Mouse (Mus musculus): ENCODE data around the gene Kndc1.

Gene Kndc1

GRCm38 (mm10) chr7:139894655-139895557 is at the start of gene Kndc1:
TSS of gene Kndc1 (plus strand) at chr7:139894696.
- DNase-seq, result peak; percentile 85

GRCm38 (mm10) chr7:139845101-139845500 is 49.4 kb upstream of the Kndc1 start:
- DNase-seq, result no peak

- DNase-seq, result peak; percentile 47
These were observed 44.3 kb upstream of the Kndc1 start for GRCm38 (mm10) chr7:139850152-139850551.

- DNase-seq, result no peak
These were observed 43.8 kb upstream of the Kndc1 start for GRCm38 (mm10) chr7:139850677-139851076.

GRCm38 (mm10) chr7:139851098-139851497 is 43.4 kb upstream of the Kndc1 start:
- peak; percentile 42 for DNase-seq

- no peak for DNase-seq
These were observed 39.2 kb upstream of the Kndc1 start for GRCm38 (mm10) chr7:139855261-139855660.

GRCm38 (mm10) chr7:139861411-139861810 is 33.1 kb upstream of the Kndc1 start:
- peak; percentile 77 for DNase-seq

GRCm38 (mm10) chr7:139863076-139863475 is 31.4 kb upstream of the Kndc1 start:
- DNase-seq, result no peak

GRCm38 (mm10) chr7:139864253-139864652 is 30.2 kb upstream of the Kndc1 start:
- no peak for DNase-seq

GRCm38 (mm10) chr7:139864871-139865270 is 29.6 kb upstream of the Kndc1 start:
- no peak for DNase-seq

GRCm38 (mm10) chr7:139871014-139871413 is 23.5 kb upstream of the Kndc1 start:
- no peak for DNase-seq

GRCm38 (mm10) chr7:139877167-139877792 is 17.2 kb upstream of the Kndc1 start:
- no peak for DNase-seq

- no peak for DNase-seq
These were observed 16.4 kb upstream of the Kndc1 start for GRCm38 (mm10) chr7:139878122-139878521.

- DNase-seq, result no peak
These were observed 15.9 kb upstream of the Kndc1 start for GRCm38 (mm10) chr7:139878621-139879020.

- peak; percentile 48 for DNase-seq
These were observed 11.0 kb upstream of the Kndc1 start for GRCm38 (mm10) chr7:139883545-139883944.

- no peak for DNase-seq
These were observed 2.7 kb upstream of the Kndc1 start for GRCm38 (mm10) chr7:139891779-139892178.

- no peak for DNase-seq
These were observed 1.8 kb downstream of the Kndc1 start for GRCm38 (mm10) chr7:139896271-139896670.

- no peak for DNase-seq
These were observed 2.3 kb downstream of the Kndc1 start for GRCm38 (mm10) chr7:139896796-139897195.

GRCm38 (mm10) chr7:139898606-139899005 is 4.1 kb downstream of the Kndc1 start:
- no peak for DNase-seq

GRCm38 (mm10) chr7:139899505-139899904 is 5.0 kb downstream of the Kndc1 start:
- peak; percentile 69 for DNase-seq

- DNase-seq, result no peak
These were observed 6.0 kb downstream of the Kndc1 start for GRCm38 (mm10) chr7:139900456-139900855.

GRCm38 (mm10) chr7:139900896-139901295 is 6.4 kb downstream of the Kndc1 start:
- no peak for DNase-seq

GRCm38 (mm10) chr7:139901981-139902380 is 7.5 kb downstream of the Kndc1 start:
- DNase-seq, result no peak

- DNase-seq, result no peak
These were observed 10.8 kb downstream of the Kndc1 start for GRCm38 (mm10) chr7:139905261-139905660.

Measured in layer of hippocampus, adult 9-11 months (tissue).